Mouse (Mus musculus): ENCODE measurements around the gene Rin2. TPM values are rescaled to one million over a fixed set of nuclear protein-coding genes. Genes with fewer than 3 reads are reported as not detected.
A peak's percentile ranks its signal among the peaks of the same experiment; 100 is the strongest.

Rin2 gene
- polyA plus RNA-seq, 1 experiment from 2014 or later, result 18.1 TPM

DNA sequence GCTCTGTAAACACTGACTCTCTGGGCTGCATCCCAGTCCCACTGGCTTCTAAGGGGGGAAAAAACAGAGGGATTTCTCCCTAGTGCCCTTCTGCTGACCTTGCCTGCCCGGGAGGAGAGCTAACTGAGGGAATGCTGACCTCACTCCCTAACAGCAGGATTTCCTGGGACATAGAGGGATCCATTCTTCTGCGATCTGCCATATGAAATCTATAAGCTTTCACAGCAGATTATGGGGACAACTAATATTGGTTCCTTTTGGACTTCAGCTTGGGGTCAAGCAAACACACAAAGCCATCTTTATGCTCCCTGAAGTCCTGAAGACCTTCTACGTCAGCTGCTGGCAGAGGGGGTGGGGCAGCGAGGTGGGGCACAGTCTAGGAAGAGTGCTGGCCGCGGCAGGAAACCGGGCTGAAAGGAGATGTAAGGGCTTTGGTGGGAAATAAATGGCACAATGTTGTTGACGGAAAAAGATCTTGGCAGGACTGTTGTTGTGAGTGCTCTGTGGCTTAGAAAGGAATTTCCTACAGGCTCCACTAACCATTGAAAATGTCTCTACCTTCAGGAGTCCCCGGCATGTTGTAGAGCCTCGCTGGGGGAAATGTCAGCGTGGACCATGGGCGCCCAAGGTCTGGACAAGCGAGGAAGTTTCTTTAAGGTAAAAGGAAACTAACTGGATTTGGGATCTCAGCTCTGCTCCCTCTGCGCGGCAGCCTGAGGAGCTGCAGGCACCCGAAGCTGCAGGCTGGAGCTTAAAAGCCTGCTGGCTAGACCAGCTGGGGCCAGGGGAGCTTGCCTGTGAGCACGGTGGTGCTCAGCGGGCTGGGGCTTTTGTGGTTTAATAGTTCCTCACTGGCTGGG is 111.0 kb downstream of the Rin2 start:
- Histone ChIP-seq H3K9ac (peak overlapping the region; percentile 49), H3K4me1 (peaks cover 25% of the 10 kb centered on the region), H3K27me3 (replicated peaks) (no peaks in the 10 kb centered on the region), H3K9me3 (no peaks in the 10 kb centered on the region), H3K36me3 (no peaks in the 10 kb centered on the region), H3K27ac (peak overlapping the region; percentile 23; the same call in 1 of the 2 replicates), H3K4me2 (replicated peaks) (peak overlapping the region; percentile 65), H3K4me3 (peak overlapping the region; percentile 31)
- whole genome bisulfite sequencing, result under 1% methylated on average over 18 of the region's 18 CpGs
- ATAC-seq (ENCODE audit: low FRiP score, low read depth), result peak; percentile 83

DNA sequence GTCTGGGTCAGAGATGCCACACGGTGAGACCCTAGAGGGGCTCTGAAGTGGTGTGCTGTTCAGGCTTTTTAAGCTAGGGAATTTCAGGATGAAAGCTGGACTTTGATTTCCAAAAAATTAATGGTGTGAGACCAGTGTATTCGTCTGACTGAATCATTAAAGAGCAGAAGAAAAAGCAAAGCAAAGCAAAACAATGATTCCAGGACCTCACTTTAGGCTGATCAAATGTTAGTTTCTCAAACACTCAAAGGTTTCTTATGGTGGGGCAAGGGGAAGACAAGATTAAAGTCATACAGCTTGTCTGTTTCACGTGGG is 111.6 kb downstream of the Rin2 start:
- Histone ChIP-seq H3K4me1 (peaks cover 25% of the 10 kb centered on the region), H3K4me3 (peak overlapping the region; percentile 31), H3K9me3 (no peaks in the 10 kb centered on the region), H3K9ac (peak overlapping the region; percentile 49), H3K27ac (peak overlapping the region; percentile 23; the same call in 1 of the 2 replicates), H3K36me3 (no peaks in the 10 kb centered on the region), H3K4me2 (replicated peaks) (peak overlapping the region; percentile 65), H3K27me3 (replicated peaks) (no peaks in the 10 kb centered on the region)
- WGBS, result 3% methylated on average over 3 of the region's 3 CpGs
- no peak for ATAC-seq (ENCODE audit: low FRiP score, low read depth)

DNA sequence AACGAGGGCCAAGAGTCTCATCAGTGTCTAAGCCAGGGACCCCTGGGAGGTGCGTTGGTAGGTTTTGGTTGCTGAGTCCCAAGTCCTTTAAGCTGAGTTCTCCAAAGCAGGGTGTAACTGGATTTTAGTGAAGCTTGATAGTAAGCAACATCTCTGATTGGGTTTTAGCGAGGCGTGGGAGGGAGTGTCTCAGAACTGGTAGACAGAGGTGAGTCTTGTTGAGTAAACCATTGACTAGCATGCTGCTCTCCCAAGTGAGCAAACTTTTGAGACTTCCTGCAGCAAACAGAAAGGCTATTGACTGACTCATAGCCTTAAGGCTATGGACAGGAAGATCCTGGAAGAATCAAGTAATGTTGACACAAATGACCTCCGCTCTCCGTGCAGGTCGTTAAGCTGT is 112.5 kb downstream of the Rin2 start:
- Histone ChIP-seq H3K4me3 (no peak overlapping the region), H3K36me3 (no peaks in the 10 kb centered on the region), H3K27ac (no peak overlapping the region), H3K9ac (no peak overlapping the region), H3K4me2 (replicated peaks) (0 out of 2 replicates have a peak overlapping the region, but pooled peaks have one; percentile 65), H3K27me3 (replicated peaks) (no peaks in the 10 kb centered on the region), H3K4me1 (peaks cover 25% of the 10 kb centered on the region), H3K9me3 (no peaks in the 10 kb centered on the region)
- WGBS, result 37% methylated on average over 7 of the region's 7 CpGs
- no peak for ATAC-seq (ENCODE audit: low FRiP score, low read depth)

- Histone ChIP-seq H3K36me3 (no peaks in the 10 kb centered on the region), H3K9me3 (no peaks in the 10 kb centered on the region), H3K4me1 (peaks cover 25% of the 10 kb centered on the region), H3K27me3 (replicated peaks) (no peaks in the 10 kb centered on the region), H3K4me2 (replicated peaks) (no peak overlapping the region), H3K27ac (no peak overlapping the region), H3K4me3 (no peak overlapping the region), H3K9ac (no peak overlapping the region)
- no peak for ATAC-seq (ENCODE audit: low FRiP score, low read depth)
- 94% methylated on average over 3 of the region's 3 CpGs for WGBS
Measured at GRCm38 (mm10) chr2:145788562-145789346, 113.7 kb downstream of the Rin2 start.

DNA sequence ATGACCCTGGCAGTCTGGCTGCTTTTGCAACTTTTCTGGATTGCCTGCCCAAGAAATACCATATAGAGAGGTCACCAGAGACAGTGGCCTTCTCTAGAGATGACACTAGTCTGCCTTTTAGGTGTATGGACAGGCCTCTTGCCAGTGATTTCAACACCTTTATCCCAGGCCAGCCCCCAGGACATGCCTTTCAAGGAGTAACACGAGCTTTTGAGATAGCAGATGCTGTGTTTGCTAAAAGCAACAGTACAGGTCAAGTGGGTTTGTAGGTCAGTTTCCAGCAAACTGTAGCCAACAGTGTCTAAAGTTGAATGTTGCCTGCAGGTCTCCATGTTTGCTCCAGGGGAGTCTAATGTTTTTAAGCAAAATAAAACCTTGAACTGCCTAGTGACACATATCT is 118.7 kb downstream of the Rin2 start:
- 79% methylated on average over 1 of the region's 1 CpGs for WGBS
- Histone ChIP-seq H3K4me3 (no peak overlapping the region), H3K4me1 (no peaks in the 10 kb centered on the region), H3K27me3 (replicated peaks) (no peaks in the 10 kb centered on the region), H3K9ac (no peak overlapping the region), H3K36me3 (no peaks in the 10 kb centered on the region), H3K4me2 (replicated peaks) (no peak overlapping the region), H3K27ac (no peak overlapping the region), H3K9me3 (no peaks in the 10 kb centered on the region)
- ATAC-seq (ENCODE audit: low FRiP score, low read depth), result no peak

DNA sequence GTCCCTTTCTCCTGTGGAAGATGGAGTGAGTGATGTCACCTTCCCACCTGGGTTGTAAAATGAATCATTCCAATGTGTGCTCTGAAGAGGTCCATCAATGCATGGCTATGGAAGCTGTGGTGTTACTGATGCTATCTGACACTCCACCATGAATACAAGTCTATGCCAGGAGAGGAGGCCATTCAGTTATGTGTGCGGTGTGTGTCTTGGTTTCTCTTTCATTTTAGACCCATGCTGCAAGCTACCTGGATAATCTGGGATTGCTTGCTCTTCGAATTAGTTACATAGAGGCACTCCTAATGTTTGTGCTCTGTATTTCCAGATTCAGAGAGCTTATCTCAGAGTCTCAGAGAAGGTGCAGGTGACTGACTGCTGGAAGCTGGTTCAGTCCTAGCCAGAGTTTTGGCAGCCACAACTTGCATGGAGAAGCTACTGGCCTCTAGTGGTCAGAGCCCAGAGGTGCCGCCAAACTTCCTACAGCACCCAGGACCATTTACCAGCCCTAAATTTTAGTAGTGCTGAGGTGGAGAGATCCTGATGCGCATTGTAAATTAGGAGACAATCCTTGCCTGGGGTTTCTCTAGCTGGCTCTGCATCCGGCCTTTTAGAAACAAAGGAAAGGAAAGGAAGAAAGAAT is 119.4 kb downstream of the Rin2 start:
- no peak for ATAC-seq (ENCODE audit: low FRiP score, low read depth)

DNA sequence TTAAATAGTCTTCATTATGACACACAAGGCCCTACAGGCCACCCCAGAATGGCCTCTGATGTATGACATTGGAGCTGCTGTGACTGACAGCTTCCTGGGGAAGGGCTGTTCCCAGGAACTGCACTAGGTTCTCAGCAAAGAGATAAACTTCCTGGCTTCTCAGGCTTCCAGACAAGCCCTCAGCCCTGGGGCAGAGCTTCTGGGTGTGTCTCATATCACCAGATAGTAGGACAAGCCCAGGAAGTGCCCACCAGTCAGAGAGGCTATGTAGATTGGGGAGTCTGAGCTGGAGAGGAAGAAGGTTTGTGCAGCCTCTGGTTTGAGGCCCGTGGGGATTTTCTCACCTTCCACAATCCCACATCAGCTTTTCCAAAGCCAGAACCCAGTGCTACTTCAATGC is 122.8 kb downstream of the Rin2 start:
- Histone ChIP-seq H3K4me3 (no peak overlapping the region), H3K9ac (no peak overlapping the region), H3K4me1 (no peaks in the 10 kb centered on the region), H3K36me3 (no peaks in the 10 kb centered on the region), H3K9me3 (no peaks in the 10 kb centered on the region), H3K4me2 (replicated peaks) (no peak overlapping the region), H3K27ac (no peak overlapping the region), H3K27me3 (replicated peaks) (no peaks in the 10 kb centered on the region)
- WGBS, result 82% methylated on average over 1 of the region's 1 CpGs
- ATAC-seq (ENCODE audit: low FRiP score, low read depth), result no peak

More for the DNA sequence above, 119.4 kb downstream of the Rin2 start:
- Histone ChIP-seq H3K4me3 (no peak overlapping the region), H3K4me2 (replicated peaks) (no peak overlapping the region), H3K4me1 (no peaks in the 10 kb centered on the region), H3K27me3 (replicated peaks) (no peaks in the 10 kb centered on the region), H3K9ac (no peak overlapping the region), H3K27ac (no peak overlapping the region), H3K36me3 (no peaks in the 10 kb centered on the region), H3K9me3 (no peaks in the 10 kb centered on the region)
- 29% methylated on average over 5 of the region's 5 CpGs for WGBS

- no peak for ATAC-seq (ENCODE audit: low FRiP score, low read depth)
- H3K9me3 ChIP-seq, result no peaks in the 10 kb centered on the region
- no peaks in the 10 kb centered on the region for H3K27me3 ChIP-seq (replicated peaks)
- H3K36me3 ChIP-seq, result no peaks in the 10 kb centered on the region
- H3K9ac ChIP-seq, result no peak overlapping the region
- H3K27ac ChIP-seq, result no peak overlapping the region
- no peak overlapping the region for H3K4me2 ChIP-seq (replicated peaks)
- no peaks in the 10 kb centered on the region for H3K4me1 ChIP-seq
- WGBS, result 83% methylated on average over 3 of the region's 3 CpGs
- H3K4me3 ChIP-seq, result no peak overlapping the region
Measured at GRCm38 (mm10) chr2:145798954-145799353, 123.9 kb downstream of the Rin2 start.

- no peak overlapping the region for H3K4me2 ChIP-seq (replicated peaks)
- no peak overlapping the region for H3K4me3 ChIP-seq
- peaks cover 10% of the 10 kb centered on the region for H3K9me3 ChIP-seq
- WGBS, result 87% methylated on average over 9 of the region's 9 CpGs
- H3K27ac ChIP-seq, result no peak overlapping the region
- ATAC-seq (ENCODE audit: low FRiP score, low read depth), result no peak
- no peaks in the 10 kb centered on the region for H3K36me3 ChIP-seq
- no peaks in the 10 kb centered on the region for H3K4me1 ChIP-seq
- H3K27me3 ChIP-seq (replicated peaks), result no peaks in the 10 kb centered on the region
- H3K9ac ChIP-seq, result no peak overlapping the region
Measured at GRCm38 (mm10) chr2:145801322-145802052, 126.5 kb downstream of the Rin2 start.

GRCm38 (mm10) chr2:145802626-145803025 is 127.6 kb downstream of the Rin2 start:
- Histone ChIP-seq H3K4me2 (replicated peaks) (no peak overlapping the region), H3K27me3 (replicated peaks) (no peaks in the 10 kb centered on the region), H3K4me3 (no peak overlapping the region), H3K4me1 (no peaks in the 10 kb centered on the region), H3K27ac (no peak overlapping the region), H3K9ac (no peak overlapping the region), H3K9me3 (peaks cover 10% of the 10 kb centered on the region), H3K36me3 (no peaks in the 10 kb centered on the region)
- 84% methylated on average over 2 of the region's 2 CpGs for WGBS
- no peak for ATAC-seq (ENCODE audit: low FRiP score, low read depth)

- Histone ChIP-seq H3K36me3 (no peaks in the 10 kb centered on the region), H3K4me2 (replicated peaks) (no peak overlapping the region), H3K4me3 (no peak overlapping the region), H3K9me3 (peaks cover 10% of the 10 kb centered on the region), H3K27me3 (replicated peaks) (no peaks in the 10 kb centered on the region), H3K27ac (no peak overlapping the region), H3K4me1 (no peaks in the 10 kb centered on the region), H3K9ac (no peak overlapping the region)
- WGBS, result 93% methylated on average over 10 of the region's 10 CpGs
- no peak for ATAC-seq (ENCODE audit: low FRiP score, low read depth)
Measured at GRCm38 (mm10) chr2:145803822-145804342, 128.9 kb downstream of the Rin2 start.

Data from neural tube, embryonic 12.5 days (tissue).